Mouse (Mus musculus): ENCODE data around the gene Gsto1. TPM values are rescaled to one million over a fixed set of nuclear protein-coding genes. Genes with fewer than 3 reads are reported as not detected.

The Gsto1 gene
- total RNA-seq, 2 experiments from 2014 or later: 39.4 to 41.8 TPM

GRCm38 (mm10) chr19:47886617-47887016 is 31.8 kb downstream of the Gsto1 start:
- no peak for DNase-seq (ENCODE audit: low spot score in 2 of 2)

GRCm38 (mm10) chr19:47887417-47887816 is 32.6 kb downstream of the Gsto1 start:
- DNase-seq (ENCODE audit: low spot score in 2 of 2): no peak

- no peak for DNase-seq (ENCODE audit: low spot score in 2 of 2)
These were observed 33.3 kb downstream of the Gsto1 start for GRCm38 (mm10) chr19:47888037-47888436.

- DNase-seq (ENCODE audit: low spot score in 2 of 2): no peak
These were observed 35.8 kb downstream of the Gsto1 start for GRCm38 (mm10) chr19:47890489-47891130.

GRCm38 (mm10) chr19:47891562-47892312 is 37.0 kb downstream of the Gsto1 start:
- DNase-seq (ENCODE audit: low spot score in 2 of 2): no peak

GRCm38 (mm10) chr19:47893092-47893491 is 38.3 kb downstream of the Gsto1 start:
- no peak for DNase-seq (ENCODE audit: low spot score in 2 of 2)

GRCm38 (mm10) chr19:47898472-47899079 is 43.8 kb downstream of the Gsto1 start:
- DNase-seq (ENCODE audit: low spot score in 2 of 2): no peak

GRCm38 (mm10) chr19:47900012-47900411 is 45.2 kb downstream of the Gsto1 start:
- DNase-seq (ENCODE audit: low spot score in 2 of 2): no peak

GRCm38 (mm10) chr19:47900558-47900957 is 45.8 kb downstream of the Gsto1 start:
- no peak for DNase-seq (ENCODE audit: low spot score in 2 of 2)

- DNase-seq (ENCODE audit: low spot score in 2 of 2): no peak
These were observed 47.8 kb downstream of the Gsto1 start for GRCm38 (mm10) chr19:47902316-47903201.

GRCm38 (mm10) chr19:47903679-47904078 is 48.9 kb downstream of the Gsto1 start:
- no peak for DNase-seq (ENCODE audit: low spot score in 2 of 2)

- DNase-seq (ENCODE audit: low spot score in 2 of 2): no peak
These were observed 50.3 kb downstream of the Gsto1 start for GRCm38 (mm10) chr19:47905081-47905480.

GRCm38 (mm10) chr19:47905603-47906002 is 50.8 kb downstream of the Gsto1 start:
- no peak for DNase-seq (ENCODE audit: low spot score in 2 of 2)

GRCm38 (mm10) chr19:47907596-47907995 is 52.8 kb downstream of the Gsto1 start:
- no peak for DNase-seq (ENCODE audit: low spot score in 2 of 2)

- DNase-seq (ENCODE audit: low spot score in 2 of 2): no peak
These were observed 54.2 kb downstream of the Gsto1 start for GRCm38 (mm10) chr19:47908961-47909371.

GRCm38 (mm10) chr19:47909387-47910116 is 54.8 kb downstream of the Gsto1 start:
- no peak for DNase-seq (ENCODE audit: low spot score in 2 of 2)

GRCm38 (mm10) chr19:47910117-47910618 is 55.4 kb downstream of the Gsto1 start:
- no peak for DNase-seq (ENCODE audit: low spot score in 2 of 2)

- DNase-seq (ENCODE audit: low spot score in 2 of 2): no peak
These were observed 56.0 kb downstream of the Gsto1 start for GRCm38 (mm10) chr19:47910751-47911150.

GRCm38 (mm10) chr19:47913344-47913743 is 58.6 kb downstream of the Gsto1 start:
- DNase-seq (ENCODE audit: low spot score in 2 of 2): no peak

- DNase-seq (ENCODE audit: low spot score in 2 of 2): no peak
These were observed 59.4 kb downstream of the Gsto1 start for GRCm38 (mm10) chr19:47914191-47914590.

Data from left cerebral cortex, adult 18-20 months (tissue).